Mouse (Mus musculus) kidney, embryonic 14.5 days (tissue): Measurements from ENCODE around the gene Sf3b1. TPM values are rescaled to one million over a fixed set of nuclear protein-coding genes. Genes with fewer than 3 reads are reported as not detected.
A peak's percentile ranks its signal among the peaks of the same experiment; 100 is the strongest.
"Not testable (repeated sequence)": the region's sequence is repeated elsewhere in the genome, so short reads cannot be mapped to it uniquely, and the experiment has no call there.

Experiments
- ATAC-seq: fragments of 200-750 bp; cut with Nextera tagmentation; 2 replicates; pipeline ENCODE4 v1.8.0; 2017; ENCODE audit warnings: moderate number of reproducible peaks, mild to moderate bottlenecking, moderate TSS enrichment, moderate library complexity; ENCODE audit not compliant: low FRiP score, low TSS enrichment
- H3K27ac ChIP-seq: fragments of 300-500 bp; sonication (generic); 2 replicates; pipeline ENCODE4 v1.5.1; 2014; ENCODE audit warnings: low read depth, mild to moderate bottlenecking, low read length, moderate library complexity, mixed read lengths
- H3K27me3 ChIP-seq: fragments of 300-500 bp; sonication (generic); 2 replicates; pipeline ENCODE4 v1.6.1; 2014; ENCODE audit warnings: mild to moderate bottlenecking, low read length; ENCODE audit not compliant: control insufficient read depth, insufficient read depth
- H3K36me3 ChIP-seq: fragments of 300-500 bp; sonication (generic); 2 replicates; pipeline ENCODE4 v1.6.1; 2014; ENCODE audit warnings: low read length, mixed read lengths; ENCODE audit not compliant: control insufficient read depth, insufficient read depth
- H3K4me1 ChIP-seq: fragments of 300-500 bp; sonication (generic); 2 replicates; pipeline ENCODE4 v1.6.1; 2014; ENCODE audit warnings: low read length, mixed read lengths; ENCODE audit not compliant: control insufficient read depth, insufficient read depth
- H3K4me2 ChIP-seq: fragments of 300-500 bp; sonication (generic); replicated peaks from 2 replicates; pipeline ENCODE4 v1.6.1; 2014; ENCODE audit warnings: low read depth, mild to moderate bottlenecking, low read length
- H3K4me3 ChIP-seq: fragments of 300-500 bp; sonication (generic); 2 replicates; pipeline ENCODE4 v1.5.1; 2014; ENCODE audit warnings: mild to moderate bottlenecking, low read length
- H3K9ac ChIP-seq: fragments of 300-500 bp; sonication (generic); 2 replicates; pipeline ENCODE4 v1.6.1; 2014; ENCODE audit warnings: low read depth, mild to moderate bottlenecking, low read length, moderate library complexity
- H3K9me3 ChIP-seq: fragments of 300-500 bp; sonication (generic); 2 replicates; pipeline ENCODE4 v1.6.1; 2016; ENCODE audit warnings: low read length; ENCODE audit not compliant: control insufficient read depth
- WGBS: fragments of 180-500 bp; shearing (Covaris S2); extraction: QIAGEN DNeasy Blood & Tissue Kit; methylation state at CpG from one replicate; pipeline ENCODE4 v1.1.7; 2014; 5-methylcytosine and 5-hydroxymethylcytosine counted together
- polyA plus RNA-seq: library from polyadenylated mRNA; unstranded; fragments of >200 nt; fragmentation: Nextera tagmentation; extraction: Ambion mirVana; gene quantifications from 2 replicates; pipeline ENCODE4 v1.2.1, GENCODE M21; 2014

The Sf3b1 gene
- polyA plus RNA-seq, 1 experiment from 2014 or later, result 336 TPM

DNA sequence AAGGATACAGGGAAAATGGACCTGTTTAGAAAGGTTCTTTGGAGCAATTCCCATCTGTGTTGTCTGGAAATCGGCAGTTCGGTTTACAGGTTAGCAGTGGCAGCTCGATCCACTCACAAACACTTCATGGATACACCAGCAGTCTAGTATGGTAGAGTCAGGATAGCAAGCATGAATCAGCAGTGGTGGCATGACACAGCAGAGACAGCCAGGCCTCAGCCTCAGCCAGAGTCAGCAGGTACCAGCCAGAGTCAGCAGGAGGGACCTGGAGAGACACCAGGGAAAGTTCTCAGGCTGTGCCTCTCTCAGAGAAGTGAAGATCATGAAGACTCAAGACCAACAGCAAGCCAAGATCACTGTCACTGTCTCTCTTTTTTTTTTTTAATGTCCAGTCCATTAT is 60.4 kb downstream of the Sf3b1 start:
- 0 out of 2 replicates have a peak, but pooled peaks cover 3% of the 10 kb centered on the region for H3K9me3 ChIP-seq
- H3K4me1 ChIP-seq, result no peaks in the 10 kb centered on the region
- H3K27me3 ChIP-seq, result no peaks in the 10 kb centered on the region
- H3K4me2 ChIP-seq, result no peak overlapping the region
- H3K4me3 ChIP-seq, result no peak overlapping the region
- no peaks in the 10 kb centered on the region for H3K36me3 ChIP-seq
- H3K9ac ChIP-seq, result no peak overlapping the region
- ATAC-seq, result no peak
- H3K27ac ChIP-seq, result no peak overlapping the region
- WGBS, result 88% methylated on average over 3 of the region's 3 CpGs

DNA sequence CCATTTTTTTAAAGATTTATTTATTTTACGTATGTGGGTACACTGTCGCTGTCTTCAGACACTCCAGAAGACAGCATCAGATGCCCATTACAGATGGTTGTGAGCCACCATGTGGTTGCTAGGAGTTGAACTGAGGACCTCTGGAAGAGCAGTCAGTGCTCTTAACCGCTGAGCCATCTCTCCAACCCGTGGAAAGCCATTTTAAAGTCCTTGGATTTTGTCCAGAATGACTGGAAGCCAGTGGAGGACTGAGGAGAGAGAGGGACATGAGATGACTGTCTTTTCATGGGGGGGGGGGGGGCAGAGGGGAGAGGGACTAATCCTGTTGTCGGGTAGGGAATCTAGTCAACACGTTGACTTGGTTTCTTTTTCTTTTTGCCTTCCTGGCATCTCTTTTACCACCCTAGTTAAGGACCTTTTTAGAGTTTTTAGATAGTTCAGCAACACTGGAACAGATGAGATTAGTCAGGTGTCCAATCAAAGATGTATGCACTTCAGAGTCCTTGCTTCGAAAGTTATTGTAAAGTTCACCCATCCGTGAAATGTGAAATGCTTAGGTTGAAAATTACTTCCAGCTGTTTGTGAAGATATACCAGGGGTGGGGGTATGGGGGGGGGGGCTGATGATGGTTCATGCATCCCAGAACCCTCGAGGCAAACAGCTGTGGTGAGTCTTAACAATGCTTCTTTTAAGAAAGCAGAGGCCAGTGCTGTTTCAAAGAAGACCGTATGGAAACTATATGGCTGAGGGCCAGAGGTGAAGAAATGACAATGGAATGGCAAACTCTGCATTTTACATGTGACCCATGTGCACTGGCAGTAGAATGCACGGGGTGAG is 61.9 kb downstream of the Sf3b1 start:
- 65% methylated on average over 11 of the region's 11 CpGs for WGBS
- H3K4me1 ChIP-seq, result no peaks in the 10 kb centered on the region
- H3K9me3 ChIP-seq, result 0 out of 2 replicates have a peak, but pooled peaks cover 3% of the 10 kb centered on the region
- H3K4me3 ChIP-seq, result no peak overlapping the region
- H3K27me3 ChIP-seq, result no peaks in the 10 kb centered on the region
- ATAC-seq, result 0 out of 2 replicates have a peak, but pooled peaks have one; percentile 16
- no peaks in the 10 kb centered on the region for H3K36me3 ChIP-seq
- no peak overlapping the region for H3K27ac ChIP-seq
- no peak overlapping the region for H3K9ac ChIP-seq
- no peak overlapping the region for H3K4me2 ChIP-seq

DNA sequence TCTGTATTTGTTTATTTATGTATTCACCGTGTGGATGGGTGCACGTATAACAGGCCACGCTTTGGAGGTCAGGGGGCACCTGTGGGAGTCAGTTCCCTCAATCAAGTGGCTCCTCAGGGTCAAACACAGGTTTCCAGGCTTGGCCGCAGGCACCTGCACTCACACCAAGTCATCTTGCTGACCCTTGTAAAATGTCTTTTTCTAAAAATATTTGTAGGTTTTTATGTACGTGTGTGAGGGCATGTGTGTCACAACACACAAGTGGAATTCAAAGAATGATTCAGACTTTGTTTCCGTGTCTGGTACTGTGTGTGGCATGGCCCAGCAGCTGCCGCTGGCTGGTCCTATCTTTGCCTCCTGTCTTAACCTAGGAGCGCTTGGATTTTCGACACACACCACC is 65.6 kb downstream of the Sf3b1 start:
- Histone ChIP-seq H3K9ac (no peak overlapping the region), H3K36me3 (no peaks in the 10 kb centered on the region), H3K9me3 (no peaks in the 10 kb centered on the region), H3K4me3 (no peak overlapping the region), H3K4me1 (no peaks in the 10 kb centered on the region), H3K27me3 (no peaks in the 10 kb centered on the region), H3K27ac (no peak overlapping the region), H3K4me2 (no peak overlapping the region)
- WGBS, result 68% methylated on average over 9 of the region's 9 CpGs
- no peak for ATAC-seq

DNA sequence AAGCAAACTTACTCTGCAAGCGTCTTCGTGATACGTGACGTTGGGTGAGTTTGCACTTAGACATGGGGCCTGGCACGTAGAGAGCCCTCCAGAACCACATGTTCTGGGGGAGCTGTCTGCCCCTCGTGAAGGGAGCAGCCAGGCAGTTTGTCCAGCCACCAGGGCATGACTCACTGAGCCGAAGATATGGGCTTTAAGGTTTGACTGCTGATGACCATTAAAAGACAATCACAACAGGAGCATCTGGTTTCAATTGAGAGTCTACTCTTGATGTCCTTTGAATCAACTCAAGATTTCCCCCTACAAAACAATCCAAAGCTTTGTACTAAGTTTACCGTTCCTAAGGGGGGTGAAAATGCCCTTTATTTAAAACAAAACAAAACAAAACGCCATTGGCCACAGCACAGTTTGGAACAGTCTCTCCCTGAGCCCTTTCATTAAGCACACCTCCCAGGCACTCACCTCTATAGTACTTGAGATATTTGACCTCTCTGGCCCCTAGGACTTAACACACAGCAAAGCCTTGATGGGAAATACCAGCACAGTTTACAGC is 66.6 kb downstream of the Sf3b1 start:
- H3K4me2 ChIP-seq, result no peak overlapping the region
- no peaks in the 10 kb centered on the region for H3K36me3 ChIP-seq
- H3K27ac ChIP-seq, result no peak overlapping the region
- H3K27me3 ChIP-seq, result no peaks in the 10 kb centered on the region
- WGBS, result 61% methylated on average over 9 of the region's 9 CpGs
- H3K9ac ChIP-seq, result no peak overlapping the region
- no peaks in the 10 kb centered on the region for H3K9me3 ChIP-seq
- no peak for ATAC-seq
- no peak overlapping the region for H3K4me3 ChIP-seq
- H3K4me1 ChIP-seq, result no peaks in the 10 kb centered on the region

DNA sequence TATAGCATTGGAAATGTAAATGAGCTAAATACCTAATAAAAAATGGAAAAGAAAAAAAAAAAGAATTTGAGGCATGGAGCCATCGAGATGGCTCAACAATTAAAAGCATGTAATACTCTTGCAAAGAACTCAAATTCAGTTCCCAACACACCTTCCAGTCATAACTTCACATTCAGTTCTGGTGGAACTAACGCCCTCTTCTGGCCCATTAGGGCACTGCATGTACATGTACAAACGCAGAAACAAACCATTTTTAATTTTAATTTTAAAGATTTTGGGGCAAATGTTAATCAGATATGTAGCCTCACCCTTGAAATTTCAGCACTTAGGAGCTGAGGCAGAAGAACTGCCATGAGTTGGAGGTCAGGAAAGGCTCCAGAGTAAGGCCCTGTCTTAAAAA is 68.8 kb downstream of the Sf3b1 start:
- Histone ChIP-seq H3K36me3 (no peaks in the 10 kb centered on the region), H3K4me2 (no peak overlapping the region), H3K9ac (no peak overlapping the region), H3K27ac (no peak overlapping the region), H3K4me1 (no peaks in the 10 kb centered on the region), H3K9me3 (no peaks in the 10 kb centered on the region), H3K4me3 (no peak overlapping the region), H3K27me3 (no peaks in the 10 kb centered on the region)
- 74% methylated on average over 3 of the region's 3 CpGs for WGBS
- no peak for ATAC-seq

DNA sequence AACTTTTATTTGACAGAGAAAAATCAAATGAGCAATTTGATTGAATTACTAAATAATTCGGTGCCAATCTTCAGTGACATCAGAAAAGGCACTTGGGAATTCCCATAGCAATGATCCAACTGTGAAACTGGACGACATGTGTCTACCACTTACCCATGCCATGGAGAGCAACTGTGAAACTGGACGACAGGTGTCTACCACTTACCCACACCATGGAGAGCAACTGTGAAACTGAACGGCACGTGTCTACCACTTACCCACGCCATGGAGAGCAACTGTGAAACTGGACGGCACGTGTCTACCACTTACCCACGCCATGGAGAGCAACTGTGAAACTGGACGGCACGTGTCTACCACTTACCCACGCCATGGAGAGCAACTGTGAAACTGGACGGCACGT is 70.3 kb downstream of the Sf3b1 start:
- not testable (repeated sequence) for H3K9ac ChIP-seq, H3K4me2 ChIP-seq, ATAC-seq, H3K27me3 ChIP-seq, H3K4me1 ChIP-seq, H3K27ac ChIP-seq, H3K4me3 ChIP-seq, H3K36me3 ChIP-seq, H3K9me3 ChIP-seq
- 95% methylated on average over 9 of the region's 14 CpGs for WGBS

DNA sequence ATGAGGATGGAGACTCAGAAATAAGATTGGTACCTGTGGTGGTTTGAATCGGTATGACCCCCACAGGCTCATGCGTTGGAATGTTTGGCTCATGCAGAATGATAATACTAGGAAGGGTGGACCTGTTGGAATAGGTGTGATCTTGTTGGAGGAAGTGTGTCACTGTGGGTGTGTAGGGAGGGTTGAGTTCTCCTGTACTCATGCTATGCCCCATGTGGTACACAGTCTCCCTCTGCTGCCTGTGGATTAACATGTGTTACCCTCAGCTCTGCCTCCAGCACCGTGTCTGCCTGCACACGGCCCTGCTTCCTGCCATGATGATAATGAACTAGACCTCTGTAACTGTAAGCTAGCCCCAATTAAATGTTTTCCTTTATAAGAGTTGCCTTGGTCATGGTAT is 72.4 kb downstream of the Sf3b1 start:
- no peak for ATAC-seq
- H3K9ac ChIP-seq, result no peak overlapping the region

DNA sequence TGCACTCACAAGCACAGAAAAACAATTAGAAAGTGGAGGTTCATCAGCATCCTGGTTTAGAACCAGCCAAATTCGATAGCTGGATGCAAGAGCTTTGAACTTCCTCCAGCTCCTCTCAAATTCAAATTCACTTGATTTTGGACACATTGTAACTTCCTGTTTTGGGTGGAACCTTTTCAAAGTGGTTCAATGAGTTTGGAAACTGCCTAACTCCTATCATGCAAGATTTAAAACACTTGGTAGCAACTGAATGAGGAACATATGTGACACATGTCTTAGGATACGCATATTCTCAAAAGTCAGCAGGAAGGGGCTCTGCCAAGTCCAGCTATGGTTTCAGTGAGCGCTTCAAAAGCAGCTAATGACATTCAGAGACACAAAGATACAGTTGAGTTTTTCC is 82.6 kb downstream of the Sf3b1 start:
- H3K27ac ChIP-seq, result no peak overlapping the region
- H3K4me2 ChIP-seq, result no peak overlapping the region
- no peak overlapping the region for H3K9ac ChIP-seq
- no peaks in the 10 kb centered on the region for H3K4me1 ChIP-seq
- 85% methylated on average over 3 of the region's 3 CpGs for WGBS
- H3K9me3 ChIP-seq, result no peaks in the 10 kb centered on the region
- ATAC-seq, result no peak
- H3K27me3 ChIP-seq, result no peaks in the 10 kb centered on the region
- no peak overlapping the region for H3K4me3 ChIP-seq
- no peaks in the 10 kb centered on the region for H3K36me3 ChIP-seq

More for the DNA sequence above, 72.4 kb downstream of the Sf3b1 start:
- 88% methylated on average over 4 of the region's 4 CpGs for WGBS
- Histone ChIP-seq H3K27ac (no peak overlapping the region), H3K4me1 (no peaks in the 10 kb centered on the region), H3K9me3 (no peaks in the 10 kb centered on the region), H3K4me2 (no peak overlapping the region), H3K4me3 (no peak overlapping the region), H3K36me3 (no peaks in the 10 kb centered on the region), H3K27me3 (no peaks in the 10 kb centered on the region)

DNA sequence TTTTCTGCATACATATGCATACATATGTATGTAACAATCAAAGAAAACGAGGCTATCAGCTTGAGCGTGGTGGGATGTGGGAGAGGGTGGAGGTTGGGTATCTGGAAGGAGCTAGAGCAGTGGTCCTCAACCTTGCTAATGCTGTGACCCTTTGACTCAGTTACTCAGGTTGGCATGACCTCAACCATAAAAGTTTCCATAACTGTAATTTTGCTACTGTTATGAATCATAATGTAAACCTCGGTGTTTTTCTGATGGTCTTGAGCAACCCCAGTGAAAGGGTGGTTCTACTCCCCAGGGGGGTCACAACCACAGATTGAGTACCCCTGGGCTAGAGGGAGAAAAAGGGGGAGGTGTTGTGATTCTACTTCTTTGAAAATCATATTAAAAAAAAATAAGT is 91.8 kb downstream of the Sf3b1 start:
- Histone ChIP-seq H3K4me1 (no peaks in the 10 kb centered on the region), H3K36me3 (no peaks in the 10 kb centered on the region), H3K27ac (no peak overlapping the region), H3K4me3 (no peak overlapping the region), H3K9ac (no peak overlapping the region), H3K4me2 (no peak overlapping the region), H3K9me3 (no peaks in the 10 kb centered on the region), H3K27me3 (no peaks in the 10 kb centered on the region)
- ATAC-seq, result no peak
- WGBS, result 89% methylated on average over 3 of the region's 3 CpGs
